Mouse (Mus musculus): ENCODE measurements around the gene Lrp1. TPM values are rescaled to one million over a fixed set of nuclear protein-coding genes. Genes with fewer than 3 reads are reported as not detected.

The Lrp1 gene
- polyA plus RNA-seq, 1 experiment from 2014 or later: 92.1 TPM

- no peak overlapping the region for H3K9ac ChIP-seq (ENCODE audit: low read length)
- DNase-seq (ENCODE audit: low spot score) (no peak), ATAC-seq (replicated peaks; ENCODE audit: low FRiP score, low TSS enrichment, low read depth) (no peak)
- H3K27ac ChIP-seq (ENCODE audit: low read depth): peak overlapping the region; percentile 78
- no peaks in the 10 kb centered on the region for H3K27me3 ChIP-seq (replicated peaks; ENCODE audit: control insufficient read depth, insufficient read depth, low read length)
- WGBS: 24% methylated on average over 2 of the region's 2 CpGs
- H3K4me1 ChIP-seq (replicated peaks; ENCODE audit: control insufficient read depth, insufficient read depth, low read length): peaks cover 65% of the 10 kb centered on the region
- H3K4me3 ChIP-seq (ENCODE audit: low read depth, low read length): no peak overlapping the region
- H3K9me3 ChIP-seq (ENCODE audit: control insufficient read depth, low read length): no peaks in the 10 kb centered on the region
- peaks cover 29% of the 10 kb centered on the region for H3K36me3 ChIP-seq (ENCODE audit: control insufficient read depth, insufficient read depth, low read length)
- peak overlapping the region; percentile 40 for H3K4me2 ChIP-seq (ENCODE audit: low read length)
Observed at GRCm38 (mm10) chr10:127615034-127615374, 5.9 kb downstream of the Lrp1 start.

- Histone ChIP-seq H3K9me3 (ENCODE audit: control insufficient read depth, low read length) (no peaks in the 10 kb centered on the region), H3K9ac (ENCODE audit: low read length) (peak overlapping the region; percentile 30; the same call in 1 of the 2 replicates), H3K36me3 (ENCODE audit: control insufficient read depth, insufficient read depth, low read length) (peaks cover 32% of the 10 kb centered on the region), H3K4me1 (replicated peaks; ENCODE audit: control insufficient read depth, insufficient read depth, low read length) (peaks cover 67% of the 10 kb centered on the region), H3K27ac (ENCODE audit: low read depth) (peak overlapping the region; percentile 78), H3K27me3 (replicated peaks; ENCODE audit: control insufficient read depth, insufficient read depth, low read length) (no peaks in the 10 kb centered on the region), H3K4me2 (ENCODE audit: low read length) (peak overlapping the region; percentile 40), H3K4me3 (ENCODE audit: low read depth, low read length) (0 out of 2 replicates have a peak overlapping the region, but pooled peaks have one; percentile 6)
- DNase-seq (ENCODE audit: low spot score) (peak; percentile 57), ATAC-seq (replicated peaks; ENCODE audit: low FRiP score, low TSS enrichment, low read depth) (no peak)
- 26% methylated on average over 12 of the region's 12 CpGs for WGBS
Observed at GRCm38 (mm10) chr10:127614236-127615033, 6.5 kb downstream of the Lrp1 start.

- H3K27ac ChIP-seq (ENCODE audit: low read depth): no peak overlapping the region
- ATAC-seq (replicated peaks; ENCODE audit: low FRiP score, low TSS enrichment, low read depth) (no peak), DNase-seq (ENCODE audit: low spot score) (no peak)
- H3K27me3 ChIP-seq (replicated peaks; ENCODE audit: control insufficient read depth, insufficient read depth, low read length): no peaks in the 10 kb centered on the region
- WGBS: 86% methylated on average over 14 of the region's 14 CpGs
- no peak overlapping the region for H3K9ac ChIP-seq (ENCODE audit: low read length)
- no peak overlapping the region for H3K4me3 ChIP-seq (ENCODE audit: low read depth, low read length)
- H3K9me3 ChIP-seq (ENCODE audit: control insufficient read depth, low read length): no peaks in the 10 kb centered on the region
- H3K4me2 ChIP-seq (ENCODE audit: low read length): no peak overlapping the region
- peaks cover 56% of the 10 kb centered on the region for H3K4me1 ChIP-seq (replicated peaks; ENCODE audit: control insufficient read depth, insufficient read depth, low read length)
- H3K36me3 ChIP-seq (ENCODE audit: control insufficient read depth, insufficient read depth, low read length): peaks cover 39% of the 10 kb centered on the region
Observed at GRCm38 (mm10) chr10:127612079-127612775, 8.7 kb downstream of the Lrp1 start.

GRCm38 (mm10) chr10:127610066-127610415, 10.9 kb downstream of the Lrp1 start:
- no peaks in the 10 kb centered on the region for H3K9me3 ChIP-seq (ENCODE audit: control insufficient read depth, low read length)
- ATAC-seq (replicated peaks; ENCODE audit: low FRiP score, low TSS enrichment, low read depth): no peak
- H3K4me1 ChIP-seq (replicated peaks; ENCODE audit: control insufficient read depth, insufficient read depth, low read length): peaks cover 37% of the 10 kb centered on the region
- H3K4me3 ChIP-seq (ENCODE audit: low read depth, low read length): no peak overlapping the region
- no peaks in the 10 kb centered on the region for H3K27me3 ChIP-seq (replicated peaks; ENCODE audit: control insufficient read depth, insufficient read depth, low read length)
- 79% methylated on average over 9 of the region's 9 CpGs for WGBS
- H3K9ac ChIP-seq (ENCODE audit: low read length): no peak overlapping the region
- H3K4me2 ChIP-seq (ENCODE audit: low read length): no peak overlapping the region
- DNase-seq (ENCODE audit: low spot score): no peak
- peaks cover 55% of the 10 kb centered on the region for H3K36me3 ChIP-seq (ENCODE audit: control insufficient read depth, insufficient read depth, low read length)
- H3K27ac ChIP-seq (ENCODE audit: low read depth): peak overlapping the region; percentile 51; the same call in 1 of the 2 replicates

- Histone ChIP-seq H3K27me3 (replicated peaks; ENCODE audit: control insufficient read depth, insufficient read depth, low read length) (no peaks in the 10 kb centered on the region), H3K4me3 (ENCODE audit: low read depth, low read length) (no peak overlapping the region), H3K9ac (ENCODE audit: low read length) (no peak overlapping the region), H3K27ac (ENCODE audit: low read depth) (peak overlapping the region; percentile 51), H3K36me3 (ENCODE audit: control insufficient read depth, insufficient read depth, low read length) (peaks cover 60% of the 10 kb centered on the region), H3K4me2 (ENCODE audit: low read length) (no peak overlapping the region), H3K4me1 (replicated peaks; ENCODE audit: control insufficient read depth, insufficient read depth, low read length) (peaks cover 36% of the 10 kb centered on the region), H3K9me3 (ENCODE audit: control insufficient read depth, low read length) (no peaks in the 10 kb centered on the region)
- ATAC-seq (replicated peaks; ENCODE audit: low FRiP score, low TSS enrichment, low read depth) (peak; percentile 75), DNase-seq (ENCODE audit: low spot score) (peak; percentile 68)
- WGBS: 40% methylated on average over 9 of the region's 9 CpGs
Observed at GRCm38 (mm10) chr10:127609415-127610065, 11.4 kb downstream of the Lrp1 start.

- no peaks in the 10 kb centered on the region for H3K9me3 ChIP-seq (ENCODE audit: control insufficient read depth, low read length)
- H3K27ac ChIP-seq (ENCODE audit: low read depth): no peak overlapping the region
- DNase-seq (ENCODE audit: low spot score) (no peak), ATAC-seq (replicated peaks; ENCODE audit: low FRiP score, low TSS enrichment, low read depth) (no peak)
- H3K4me1 ChIP-seq (replicated peaks; ENCODE audit: control insufficient read depth, insufficient read depth, low read length): peaks cover 43% of the 10 kb centered on the region
- no peak overlapping the region for H3K4me3 ChIP-seq (ENCODE audit: low read depth, low read length)
- H3K4me2 ChIP-seq (ENCODE audit: low read length): no peak overlapping the region
- peaks cover 66% of the 10 kb centered on the region for H3K36me3 ChIP-seq (ENCODE audit: control insufficient read depth, insufficient read depth, low read length)
- 92% methylated on average over 7 of the region's 7 CpGs for WGBS
- no peak overlapping the region for H3K9ac ChIP-seq (ENCODE audit: low read length)
- no peaks in the 10 kb centered on the region for H3K27me3 ChIP-seq (replicated peaks; ENCODE audit: control insufficient read depth, insufficient read depth, low read length)
Observed at GRCm38 (mm10) chr10:127607059-127607458, 13.9 kb downstream of the Lrp1 start.

- Histone ChIP-seq H3K36me3 (ENCODE audit: control insufficient read depth, insufficient read depth, low read length) (peaks cover 66% of the 10 kb centered on the region), H3K9ac (ENCODE audit: low read length) (no peak overlapping the region), H3K4me1 (replicated peaks; ENCODE audit: control insufficient read depth, insufficient read depth, low read length) (peaks cover 49% of the 10 kb centered on the region), H3K27ac (ENCODE audit: low read depth) (no peak overlapping the region), H3K4me3 (ENCODE audit: low read depth, low read length) (no peak overlapping the region), H3K27me3 (replicated peaks; ENCODE audit: control insufficient read depth, insufficient read depth, low read length) (no peaks in the 10 kb centered on the region), H3K9me3 (ENCODE audit: control insufficient read depth, low read length) (no peaks in the 10 kb centered on the region), H3K4me2 (ENCODE audit: low read length) (no peak overlapping the region)
- ATAC-seq (replicated peaks; ENCODE audit: low FRiP score, low TSS enrichment, low read depth) (no peak), DNase-seq (ENCODE audit: low spot score) (no peak)
- WGBS: 92% methylated on average over 9 of the region's 9 CpGs
Observed at GRCm38 (mm10) chr10:127605756-127606155, 15.2 kb downstream of the Lrp1 start.

- H3K27ac ChIP-seq (ENCODE audit: low read depth): peak overlapping the region; percentile 83; the same call in 1 of the 2 replicates
- DNase-seq (ENCODE audit: low spot score) (no peak), ATAC-seq (replicated peaks; ENCODE audit: low FRiP score, low TSS enrichment, low read depth) (no peak)
- peaks cover 50% of the 10 kb centered on the region for H3K4me1 ChIP-seq (replicated peaks; ENCODE audit: control insufficient read depth, insufficient read depth, low read length)
- 73% methylated on average over 8 of the region's 8 CpGs for WGBS
- H3K36me3 ChIP-seq (ENCODE audit: control insufficient read depth, insufficient read depth, low read length): peaks cover 63% of the 10 kb centered on the region
- no peaks in the 10 kb centered on the region for H3K27me3 ChIP-seq (replicated peaks; ENCODE audit: control insufficient read depth, insufficient read depth, low read length)
- H3K4me2 ChIP-seq (ENCODE audit: low read length): no peak overlapping the region
- no peak overlapping the region for H3K4me3 ChIP-seq (ENCODE audit: low read depth, low read length)
- H3K9me3 ChIP-seq (ENCODE audit: control insufficient read depth, low read length): no peaks in the 10 kb centered on the region
- no peak overlapping the region for H3K9ac ChIP-seq (ENCODE audit: low read length)
Observed at GRCm38 (mm10) chr10:127605251-127605547, 15.7 kb downstream of the Lrp1 start.

All from intestine, embryonic 14.5 days (tissue).